Mouse (Mus musculus) ES-Bruce4 (cell line): ENCODE data around the gene Fgf23.

Experiments used
- CTCF ChIP-seq: IDR thresholded peaks from one replicate; pipeline ENCODE4 v1.8.1; 2011; ENCODE audit warnings: low read depth, low read length
- POLR2A ChIP-seq: IDR thresholded peaks from one replicate; pipeline ENCODE4 v1.8.1; 2011; ENCODE audit warnings: low read length; ENCODE audit not compliant: insufficient read depth

- TF ChIP-seq CTCF, result peak; percentile 50
- TF ChIP-seq POLR2A, result no peak
These were observed 42.2 kb downstream of the Fgf23 start for GRCm38 (mm10) chr6:127114753-127115456.
